Mouse (Mus musculus): ENCODE measurements at regions not wholly inside any gene's neighbourhood (a gene's known extent, or its start where the extent isn't known, plus 50 kb on each side); places are given as distances from the start of the nearest gene placed in this dataset.

GRCm38 (mm10) chr13:8089519-8089918, 113.1 kb upstream of the Adarb2 start:
- TF ChIP-seq POLR2A (IDR thresholded peaks at IDR 0.05; ENCODE audit: insufficient read depth, low read length) = no peak
- no peak for TF ChIP-seq EP300 (IDR thresholded peaks at IDR 0.05; ENCODE audit: insufficient read depth, low read depth, low read length)
- TF ChIP-seq CTCF (IDR thresholded peaks at IDR 0.05; ENCODE audit: low read depth, low read length) = no peak
- Histone ChIP-seq H3K36me3 (ENCODE audit: control insufficient read depth, insufficient read depth, low read length, poor library complexity, severe bottlenecking) (no peaks in the 10 kb centered on the region), H3K4me3 (ENCODE audit: low read depth, low read length) (no peak overlapping the region), H3K9ac (ENCODE audit: low read depth, poor library complexity, severe bottlenecking) (no peak overlapping the region), H3K27ac (ENCODE audit: insufficient read depth, low read length) (no peak overlapping the region), H3K27me3 (ENCODE audit: control insufficient read depth, insufficient read depth, low read length, poor library complexity, severe bottlenecking) (no peaks in the 10 kb centered on the region), H3K9me3 (replicated peaks; ENCODE audit: control insufficient read depth, insufficient read depth, low read length, poor library complexity, severe bottlenecking) (no peaks in the 10 kb centered on the region), H3K4me1 (ENCODE audit: control insufficient read depth, insufficient read depth, low read length) (no peaks in the 10 kb centered on the region)

DNA sequence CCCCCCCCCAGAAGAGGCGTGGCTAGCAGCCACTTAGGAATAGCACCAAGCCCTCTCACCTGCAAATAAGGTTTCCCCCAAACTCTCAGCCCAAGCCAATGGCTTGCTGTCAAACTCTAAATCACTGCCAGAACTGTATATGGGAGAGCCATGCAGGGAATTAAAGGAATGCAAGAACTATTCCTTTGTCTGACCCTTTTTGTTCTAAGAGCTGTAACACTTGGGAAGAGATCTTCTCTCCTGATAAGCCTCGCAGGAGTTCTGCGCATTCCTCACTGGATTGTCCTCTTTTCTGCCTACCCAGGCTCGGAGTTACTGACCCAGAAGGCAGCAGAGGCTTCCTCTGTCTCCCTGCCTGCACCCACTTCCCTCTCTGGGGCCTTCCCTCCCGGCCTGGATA, 94.0 kb upstream of the Adarb2 start:
- TF ChIP-seq EP300 (IDR thresholded peaks at IDR 0.05; ENCODE audit: insufficient read depth, low read depth, low read length) = no peak
- TF ChIP-seq POLR2A (IDR thresholded peaks at IDR 0.05; ENCODE audit: insufficient read depth, low read length) = no peak
- no peak for TF ChIP-seq CTCF (IDR thresholded peaks at IDR 0.05; ENCODE audit: low read depth, low read length)
- H3K4me1 ChIP-seq (ENCODE audit: control insufficient read depth, insufficient read depth, low read length) = no peaks in the 10 kb centered on the region
- no peak overlapping the region for H3K9ac ChIP-seq (ENCODE audit: low read depth, poor library complexity, severe bottlenecking)
- H3K36me3 ChIP-seq (ENCODE audit: control insufficient read depth, insufficient read depth, low read length, poor library complexity, severe bottlenecking) = no peaks in the 10 kb centered on the region
- H3K27ac ChIP-seq (ENCODE audit: insufficient read depth, low read length) = no peak overlapping the region
- no peaks in the 10 kb centered on the region for H3K27me3 ChIP-seq (ENCODE audit: control insufficient read depth, insufficient read depth, low read length, poor library complexity, severe bottlenecking)
- H3K4me3 ChIP-seq (ENCODE audit: low read depth, low read length) = no peak overlapping the region
- peaks cover 3% of the 10 kb centered on the region; the same call in 1 of the 2 replicates for H3K9me3 ChIP-seq (replicated peaks; ENCODE audit: control insufficient read depth, insufficient read depth, low read length, poor library complexity, severe bottlenecking)

DNA sequence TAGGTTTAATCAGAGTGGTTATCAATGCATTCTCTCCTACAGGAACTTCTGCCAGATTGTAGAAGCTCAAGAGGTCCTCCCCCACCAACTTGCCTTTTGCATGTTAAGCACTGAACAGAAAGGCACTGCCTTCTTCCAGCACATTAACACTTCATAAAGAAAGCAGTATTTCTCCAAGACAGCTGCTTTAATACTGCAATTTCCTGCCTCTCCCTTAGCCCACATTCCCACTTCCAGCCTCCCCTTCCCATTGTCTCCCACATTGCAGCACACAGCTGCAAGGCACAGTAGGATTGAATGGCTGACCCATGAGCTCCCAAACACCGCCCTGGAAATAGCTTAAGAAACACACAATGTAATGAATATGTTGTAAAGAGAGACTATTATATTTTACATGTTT, 89.7 kb upstream of the Adarb2 start:
- Histone ChIP-seq H3K27me3 (ENCODE audit: control insufficient read depth, insufficient read depth, low read length, poor library complexity, severe bottlenecking) (no peaks in the 10 kb centered on the region), H3K4me1 (ENCODE audit: control insufficient read depth, insufficient read depth, low read length) (no peaks in the 10 kb centered on the region), H3K36me3 (ENCODE audit: control insufficient read depth, insufficient read depth, low read length, poor library complexity, severe bottlenecking) (no peaks in the 10 kb centered on the region), H3K9me3 (replicated peaks; ENCODE audit: control insufficient read depth, insufficient read depth, low read length, poor library complexity, severe bottlenecking) (peaks cover 2% of the 10 kb centered on the region; the same call in 1 of the 2 replicates), H3K4me3 (ENCODE audit: low read depth, low read length) (no peak overlapping the region), H3K9ac (ENCODE audit: low read depth, poor library complexity, severe bottlenecking) (no peak overlapping the region), H3K27ac (ENCODE audit: insufficient read depth, low read length) (no peak overlapping the region)
- TF ChIP-seq EP300 (IDR thresholded peaks at IDR 0.05; ENCODE audit: insufficient read depth, low read depth, low read length) (no peak), CTCF (IDR thresholded peaks at IDR 0.05; ENCODE audit: low read depth, low read length) (no peak), POLR2A (IDR thresholded peaks at IDR 0.05; ENCODE audit: insufficient read depth, low read length) (no peak)

DNA sequence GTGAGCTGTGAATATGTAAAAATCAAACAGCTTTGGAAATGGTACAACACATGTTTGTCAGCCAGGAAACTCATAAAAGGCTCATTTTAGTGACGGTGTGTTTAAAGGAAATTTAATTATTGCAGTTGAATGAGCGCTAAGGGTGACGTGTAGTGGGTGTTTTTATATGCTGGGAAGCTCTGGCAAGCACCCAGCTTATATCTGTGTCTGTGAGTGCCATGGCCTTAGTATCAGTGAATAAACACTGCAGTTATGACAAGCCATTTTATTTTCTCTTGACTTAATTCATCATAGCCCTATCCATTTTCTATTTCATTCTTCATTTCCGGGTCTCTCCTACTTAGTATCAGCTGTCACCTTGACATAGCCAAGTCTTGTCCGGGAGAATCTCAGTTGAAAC, 83.7 kb upstream of the Adarb2 start:
- TF ChIP-seq CTCF (IDR thresholded peaks at IDR 0.05; ENCODE audit: low read depth, low read length) (no peak), POLR2A (IDR thresholded peaks at IDR 0.05; ENCODE audit: insufficient read depth, low read length) (no peak), EP300 (IDR thresholded peaks at IDR 0.05; ENCODE audit: insufficient read depth, low read depth, low read length) (no peak)
- Histone ChIP-seq H3K36me3 (ENCODE audit: control insufficient read depth, insufficient read depth, low read length, poor library complexity, severe bottlenecking) (no peaks in the 10 kb centered on the region), H3K9ac (ENCODE audit: low read depth, poor library complexity, severe bottlenecking) (no peak overlapping the region), H3K9me3 (replicated peaks; ENCODE audit: control insufficient read depth, insufficient read depth, low read length, poor library complexity, severe bottlenecking) (no peaks in the 10 kb centered on the region), H3K27me3 (ENCODE audit: control insufficient read depth, insufficient read depth, low read length, poor library complexity, severe bottlenecking) (no peaks in the 10 kb centered on the region), H3K27ac (ENCODE audit: insufficient read depth, low read length) (no peak overlapping the region), H3K4me1 (ENCODE audit: control insufficient read depth, insufficient read depth, low read length) (no peaks in the 10 kb centered on the region), H3K4me3 (ENCODE audit: low read depth, low read length) (no peak overlapping the region)

GRCm38 (mm10) chr13:8119986-8120385, 82.7 kb upstream of the Adarb2 start:
- TF ChIP-seq EP300 (IDR thresholded peaks at IDR 0.05; ENCODE audit: insufficient read depth, low read depth, low read length) (no peak), POLR2A (IDR thresholded peaks at IDR 0.05; ENCODE audit: insufficient read depth, low read length) (no peak), CTCF (IDR thresholded peaks at IDR 0.05; ENCODE audit: low read depth, low read length) (no peak)

GRCm38 (mm10) chr13:8134764-8135163, 67.9 kb upstream of the Adarb2 start:
- H3K4me1 ChIP-seq (ENCODE audit: control insufficient read depth, insufficient read depth, low read length) = no peaks in the 10 kb centered on the region
- no peaks in the 10 kb centered on the region for H3K9me3 ChIP-seq (replicated peaks; ENCODE audit: control insufficient read depth, insufficient read depth, low read length, poor library complexity, severe bottlenecking)
- no peak overlapping the region for H3K9ac ChIP-seq (ENCODE audit: low read depth, poor library complexity, severe bottlenecking)
- TF ChIP-seq CTCF (IDR thresholded peaks at IDR 0.05; ENCODE audit: low read depth, low read length) = no peak
- no peak for TF ChIP-seq EP300 (IDR thresholded peaks at IDR 0.05; ENCODE audit: insufficient read depth, low read depth, low read length)
- TF ChIP-seq POLR2A (IDR thresholded peaks at IDR 0.05; ENCODE audit: insufficient read depth, low read length) = no peak
- H3K27me3 ChIP-seq (ENCODE audit: control insufficient read depth, insufficient read depth, low read length, poor library complexity, severe bottlenecking) = no peaks in the 10 kb centered on the region
- H3K4me3 ChIP-seq (ENCODE audit: low read depth, low read length) = no peak overlapping the region
- H3K27ac ChIP-seq (ENCODE audit: insufficient read depth, low read length) = no peak overlapping the region
- no peaks in the 10 kb centered on the region for H3K36me3 ChIP-seq (ENCODE audit: control insufficient read depth, insufficient read depth, low read length, poor library complexity, severe bottlenecking)

More at GRCm38 (mm10) chr13:8119986-8120385, 82.7 kb upstream of the Adarb2 start:
- Histone ChIP-seq H3K27ac (ENCODE audit: insufficient read depth, low read length) (no peak overlapping the region), H3K4me1 (ENCODE audit: control insufficient read depth, insufficient read depth, low read length) (no peaks in the 10 kb centered on the region), H3K27me3 (ENCODE audit: control insufficient read depth, insufficient read depth, low read length, poor library complexity, severe bottlenecking) (no peaks in the 10 kb centered on the region), H3K9me3 (replicated peaks; ENCODE audit: control insufficient read depth, insufficient read depth, low read length, poor library complexity, severe bottlenecking) (no peaks in the 10 kb centered on the region), H3K36me3 (ENCODE audit: control insufficient read depth, insufficient read depth, low read length, poor library complexity, severe bottlenecking) (no peaks in the 10 kb centered on the region), H3K9ac (ENCODE audit: low read depth, poor library complexity, severe bottlenecking) (no peak overlapping the region), H3K4me3 (ENCODE audit: low read depth, low read length) (no peak overlapping the region)
